Mouse (Mus musculus) fibroblast of lung, adult 2 months (primary cell): Measurements from ENCODE around the gene Ift122.
"Not testable (repeated sequence)": the region's sequence is repeated elsewhere in the genome, so short reads cannot be mapped to it uniquely, and the experiment has no call there.

Experiments used
- DNase-seq: peaks from one replicate; pipeline ENCODE4 v3.0.0-alpha.2; 2011; ENCODE audit warnings: low read depth

The Ift122 gene

DNA sequence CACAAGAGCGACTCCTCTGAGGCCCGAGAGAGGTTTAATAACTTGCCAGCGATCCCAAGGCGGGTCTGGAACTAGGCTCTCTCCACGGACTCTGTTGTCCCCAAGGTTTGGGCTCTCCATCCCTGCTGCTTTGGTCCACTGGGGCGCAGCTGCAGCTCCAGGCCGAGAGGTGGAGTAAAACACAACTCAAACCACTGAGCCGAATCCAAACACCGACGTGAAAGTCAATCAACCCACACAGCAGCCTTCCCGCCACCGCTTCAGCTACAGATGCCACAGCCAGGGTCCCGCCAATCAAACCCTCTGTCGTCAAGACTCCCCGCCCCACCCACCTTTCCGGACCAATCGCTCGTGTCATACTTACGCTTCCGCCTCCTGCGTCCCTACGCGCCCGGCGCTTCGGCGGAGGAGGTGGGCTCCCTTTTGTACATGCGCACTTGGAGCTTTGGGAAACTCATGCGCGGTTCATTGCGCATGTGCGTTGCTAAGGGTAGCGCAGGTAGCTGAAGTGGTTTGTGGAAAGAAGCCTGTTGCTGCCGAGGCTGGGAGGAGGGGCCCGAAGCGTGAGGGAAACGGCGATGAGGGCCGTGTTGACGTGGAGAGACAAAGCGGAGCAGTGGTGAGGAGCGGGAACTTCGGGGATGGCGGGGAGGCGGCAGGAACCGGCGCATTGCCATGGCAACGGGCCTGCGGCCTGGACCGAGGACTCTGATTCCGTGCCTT is at the start of gene Ift122, which contains the start of gene Mbd4:
Ift122 (plus strand) TSS at position 380 of the 723 bp plus-strand sequence.
Mbd4 (minus strand) TSS at position 281 of the 723 bp plus-strand sequence.
- DNase-seq = peak; percentile 100

DNA sequence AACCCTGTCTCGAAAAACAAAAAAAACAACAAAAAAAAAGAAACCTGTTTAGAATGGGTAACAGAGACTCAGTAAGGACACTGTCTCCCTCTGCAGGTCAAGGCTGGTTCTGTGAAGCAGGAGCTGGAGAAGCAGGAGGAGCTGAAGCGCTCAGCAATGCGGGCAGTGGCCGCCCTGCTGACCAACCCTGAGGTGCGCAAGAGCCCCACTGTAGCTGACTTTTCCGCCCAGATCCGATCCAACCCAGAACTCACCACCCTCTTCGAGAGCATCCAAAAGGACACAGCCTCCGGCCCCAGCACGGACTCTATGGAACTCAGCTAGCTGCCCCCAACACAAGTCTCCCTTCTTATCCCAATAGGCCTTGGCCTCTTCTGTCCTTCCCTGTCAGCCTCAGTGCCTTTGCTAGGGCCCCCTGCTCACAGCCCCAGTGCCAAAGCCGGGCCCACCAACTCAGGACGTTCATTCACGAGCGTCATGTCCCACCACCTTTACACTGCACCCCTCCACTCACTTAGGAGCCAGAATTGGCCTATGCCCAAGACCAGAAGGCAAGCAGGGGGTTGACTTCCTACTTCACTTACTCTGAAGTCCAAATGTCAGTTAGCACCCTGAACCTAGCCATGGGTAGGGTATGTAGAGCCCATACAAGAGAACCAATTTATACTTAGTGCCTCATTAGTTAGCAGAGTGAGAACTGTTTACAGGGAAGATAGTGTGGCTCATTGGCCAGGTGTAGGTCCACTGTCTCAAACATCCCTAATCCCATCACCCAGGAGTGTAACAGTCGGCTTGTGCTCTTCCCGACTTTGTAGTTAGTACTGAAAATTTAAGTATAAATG is 49.5 kb upstream of the Ift122 start:
- peak; percentile 86 for DNase-seq

- DNase-seq = no peak
These were observed 48.7 kb upstream of the Ift122 start for GRCm38 (mm10) chr6:115804432-115805192.

DNA sequence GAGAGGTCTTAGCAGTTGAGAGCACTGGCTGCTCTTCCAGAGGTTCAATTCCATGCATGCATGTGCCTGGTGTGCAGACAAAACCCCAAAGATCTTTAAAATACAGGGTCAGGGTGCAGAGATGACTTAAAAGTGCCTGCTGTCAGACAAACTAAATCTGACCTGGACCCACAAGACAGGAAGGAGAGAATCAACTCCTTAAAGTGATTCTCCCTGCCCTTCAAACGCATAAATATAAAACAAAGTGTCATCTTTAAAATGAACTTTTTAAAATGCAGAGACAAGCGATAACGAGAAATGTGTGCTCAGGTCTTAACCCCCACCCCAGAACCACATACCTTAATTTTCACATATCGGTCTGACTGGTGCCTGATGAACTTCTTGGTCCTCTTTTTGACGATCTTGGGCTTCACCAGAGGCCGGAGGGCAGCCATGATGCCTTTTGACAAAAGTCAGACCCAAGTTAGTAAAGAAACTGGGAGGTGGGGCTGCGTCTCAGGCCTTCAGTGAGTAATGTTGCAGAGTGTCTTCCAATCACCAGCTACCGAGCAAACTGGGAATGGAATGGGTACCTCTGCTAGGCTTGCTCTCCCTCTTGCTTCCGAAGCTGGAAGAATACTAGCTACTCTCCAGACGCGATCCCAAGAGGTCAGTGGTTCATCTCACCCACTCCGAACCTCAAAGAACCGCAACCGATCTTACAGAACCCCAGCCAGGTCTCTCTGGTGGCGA is 45.6 kb upstream of the Ift122 start:
- DNase-seq = no peak

DNA sequence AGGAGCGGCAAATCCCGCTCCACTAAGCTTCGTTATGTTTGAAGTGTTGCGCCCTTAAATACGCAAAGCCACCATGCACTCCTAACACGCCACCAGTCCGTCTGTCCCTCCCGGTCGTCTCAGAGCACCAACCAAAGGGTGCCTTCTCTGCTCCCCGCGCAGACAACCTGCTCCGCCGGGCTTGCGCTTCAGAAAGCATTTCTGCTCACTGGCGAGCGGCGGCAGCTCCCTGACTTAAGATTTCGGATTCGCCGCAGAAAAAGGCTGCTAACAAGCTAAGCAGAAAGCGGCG is 45.1 kb upstream of the Ift122 start:
- no peak for DNase-seq

DNA sequence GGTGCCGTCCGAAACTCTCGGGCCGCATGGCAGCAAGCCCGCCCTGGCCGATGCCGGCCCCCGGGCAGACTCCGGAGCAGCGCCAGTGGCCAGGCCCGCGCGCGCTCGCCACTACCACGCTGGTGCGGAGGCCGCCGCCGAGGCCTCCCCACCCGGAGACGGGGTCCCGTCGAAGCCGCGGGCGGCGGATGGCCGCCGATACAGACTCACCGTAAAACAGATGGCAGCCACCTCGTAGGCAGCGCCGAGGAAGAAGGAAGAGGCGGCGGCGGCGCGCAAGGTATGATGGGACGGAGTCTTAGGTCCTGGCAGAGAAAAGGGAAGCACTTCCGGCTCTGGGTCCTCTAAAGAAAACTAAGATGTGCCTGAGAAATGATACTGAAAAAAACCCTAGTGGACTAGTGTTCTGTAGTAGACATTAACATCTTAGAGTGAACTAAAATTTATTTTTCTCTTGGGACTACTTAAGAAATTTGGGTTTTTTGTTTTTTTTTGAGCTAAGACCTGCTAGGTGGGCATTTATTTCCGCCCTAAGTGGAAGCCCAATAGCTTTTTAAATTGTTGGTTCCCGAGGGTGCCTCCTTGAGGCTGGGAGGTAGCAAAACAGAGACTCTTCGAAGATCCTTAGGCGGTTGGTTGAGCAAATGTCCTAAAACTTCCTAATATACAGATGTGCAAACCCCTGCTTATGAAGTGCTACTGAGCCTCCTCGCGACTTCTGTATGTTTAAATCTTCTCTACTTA is 44.6 kb upstream of the Ift122 start, which contains the start of gene Rpl32:
Rpl32 (minus strand) TSS at position 260 of the 744 bp plus-strand sequence.
- DNase-seq = peak; percentile 88

DNA sequence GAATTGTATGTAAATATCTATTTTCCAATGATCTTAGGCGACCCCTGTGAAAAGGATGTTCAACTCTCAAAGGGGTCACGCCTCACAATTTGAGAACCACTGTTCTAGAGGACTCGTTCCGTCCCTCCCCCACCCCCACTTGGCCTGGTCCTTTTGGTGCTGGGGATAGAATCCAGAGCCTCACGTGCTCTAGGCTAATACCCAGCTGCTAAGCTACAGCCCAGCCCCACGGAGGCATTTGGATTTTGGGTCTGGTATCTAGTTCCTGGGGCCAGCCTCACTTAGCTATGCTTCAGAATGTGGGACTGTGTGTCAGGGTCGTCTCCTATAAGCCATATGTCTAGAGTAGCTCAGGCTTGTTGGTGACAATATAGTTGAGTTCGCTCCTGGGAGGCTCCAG is 41.7 kb upstream of the Ift122 start:
- no peak for DNase-seq

- no peak for DNase-seq
These were observed 39.2 kb upstream of the Ift122 start for GRCm38 (mm10) chr6:115814104-115814503.

GRCm38 (mm10) chr6:115815041-115815440 is 38.2 kb upstream of the Ift122 start:
- no peak for DNase-seq

GRCm38 (mm10) chr6:115818129-115818528 is 35.1 kb upstream of the Ift122 start:
- no peak for DNase-seq

DNA sequence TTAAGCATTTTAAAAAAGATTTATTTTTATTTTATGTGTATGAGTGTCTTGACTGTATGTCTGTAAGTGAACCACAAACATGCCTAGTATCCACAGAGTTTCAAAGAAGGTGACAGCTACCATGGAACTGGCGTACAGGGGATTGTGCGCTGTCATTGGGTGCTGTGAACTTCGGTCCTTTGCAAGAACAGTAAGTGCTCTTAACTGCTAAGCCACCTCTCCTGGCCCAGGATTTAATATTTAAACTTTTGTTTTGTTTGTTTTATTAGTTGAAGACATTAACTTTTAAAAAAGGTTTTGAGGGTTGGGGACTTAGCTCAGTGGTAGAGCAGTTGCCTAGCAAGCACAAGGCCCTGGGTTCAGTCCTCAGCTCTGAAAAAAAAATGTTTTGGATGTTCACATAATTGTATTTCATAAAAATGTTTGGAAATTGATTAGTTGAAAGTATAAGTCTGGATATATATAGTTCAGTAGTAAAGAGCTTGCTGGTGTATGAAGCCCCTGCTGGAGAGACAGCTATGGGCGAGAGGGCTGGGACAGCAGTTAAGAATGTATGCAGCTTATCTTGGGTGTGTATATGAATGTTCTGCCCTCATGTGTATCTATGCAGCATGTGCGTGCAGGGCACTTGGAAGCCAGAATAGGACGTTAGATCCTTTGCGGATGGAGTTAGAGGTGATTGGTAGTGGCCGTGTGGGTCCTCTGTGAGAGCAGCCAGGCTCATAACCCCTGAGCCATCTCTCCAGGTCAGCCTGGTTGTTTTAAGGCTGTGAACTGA is 31.9 kb upstream of the Ift122 start:
- no peak for DNase-seq

- DNase-seq = not testable (repeated sequence)
These were observed 29.3 kb upstream of the Ift122 start for GRCm38 (mm10) chr6:115823850-115824464.

- DNase-seq = no peak
These were observed 22.3 kb upstream of the Ift122 start for GRCm38 (mm10) chr6:115830779-115831601.

DNA sequence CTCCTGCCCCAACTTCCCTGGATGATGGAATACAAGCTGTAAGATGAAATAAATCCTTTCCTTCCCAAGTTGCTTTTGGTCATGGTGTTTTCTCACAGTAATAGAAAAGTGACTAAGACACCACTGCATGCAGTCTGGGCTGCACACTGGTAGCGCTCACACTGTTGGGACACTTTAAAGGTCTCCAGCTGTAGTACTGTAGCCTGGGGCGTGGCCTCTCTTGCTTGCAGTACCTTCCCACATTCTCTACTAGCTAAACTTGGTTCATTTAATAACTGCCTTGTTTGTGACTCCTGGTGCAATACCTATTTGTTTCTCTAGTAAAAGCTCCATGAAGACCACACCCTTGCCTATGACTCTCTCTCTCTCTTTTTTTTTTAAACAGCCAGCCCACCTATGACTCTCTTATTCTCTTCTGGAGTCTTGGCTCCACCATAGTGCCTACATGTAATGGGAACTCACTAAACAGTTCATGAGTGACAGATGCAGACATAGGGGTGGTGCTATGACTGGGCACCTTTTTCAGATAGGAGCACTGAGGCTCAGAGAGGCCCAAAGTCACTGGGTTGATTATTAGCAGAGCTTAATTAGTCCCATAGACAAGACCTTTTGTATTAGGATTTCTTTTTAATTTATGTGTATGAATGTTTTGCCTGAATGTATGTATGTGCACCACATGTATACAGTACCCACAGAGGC is 21.0 kb upstream of the Ift122 start:
- DNase-seq = no peak

- DNase-seq = no peak
These were observed 19.4 kb upstream of the Ift122 start for GRCm38 (mm10) chr6:115833861-115834260.

DNA sequence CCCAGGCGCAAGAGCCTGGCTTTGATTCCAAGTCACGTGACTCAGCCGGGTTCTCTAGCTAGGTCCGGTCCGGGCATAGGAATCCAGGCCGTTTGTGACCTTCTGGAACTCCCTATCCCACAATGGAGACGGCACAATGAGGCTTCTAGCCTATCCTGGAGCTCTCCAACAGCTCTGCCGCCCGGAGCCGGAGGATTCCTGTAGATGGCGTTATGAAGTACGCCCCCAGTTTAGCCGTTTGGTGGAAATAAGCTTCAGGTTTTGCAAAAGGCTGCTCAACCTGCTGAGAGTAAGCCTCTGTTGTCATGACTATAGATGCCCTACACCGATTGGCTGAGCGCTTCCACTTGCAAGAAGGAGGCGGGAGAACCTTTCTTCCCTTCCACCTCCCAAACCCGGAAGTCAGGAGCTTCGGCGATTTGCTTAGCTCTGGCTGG is 15.1 kb upstream of the Ift122 start, which contains the start of gene Efcab12:
Efcab12 (minus strand) TSS at position 252 of the 437 bp plus-strand sequence.
- no peak for DNase-seq

GRCm38 (mm10) chr6:115838745-115839144 is 14.5 kb upstream of the Ift122 start:
- DNase-seq = no peak

GRCm38 (mm10) chr6:115845006-115845405 is 8.3 kb upstream of the Ift122 start:
- DNase-seq = no peak
